Mouse (Mus musculus) ES-Bruce4 (cell line): ENCODE measurements at regions not wholly inside any gene's neighbourhood (a gene's known extent, or its start where the extent isn't known, plus 50 kb on each side); places are given as distances from the start of the nearest gene placed in this dataset.

Experiments
- H3K27ac ChIP-seq: 2 replicates; pipeline ENCODE4 v1.5.1; 2012; ENCODE audit warnings: low read length, inconsistent platforms; ENCODE audit not compliant: insufficient read depth
- H3K27me3 ChIP-seq: 2 replicates; pipeline ENCODE4 v1.6.1; 2012; ENCODE audit warnings: mild to moderate bottlenecking, low read length, inconsistent platforms; ENCODE audit not compliant: control insufficient read depth, poor library complexity, insufficient read depth, severe bottlenecking
- H3K36me3 ChIP-seq: 2 replicates; pipeline ENCODE4 v1.6.1; 2012; ENCODE audit warnings: inconsistent platforms, mild to moderate bottlenecking, low read length, moderate library complexity; ENCODE audit not compliant: control insufficient read depth, poor library complexity, insufficient read depth, severe bottlenecking
- H3K4me1 ChIP-seq: one replicate; pipeline ENCODE4 v1.8.1; 2011; ENCODE audit warnings: low read length; ENCODE audit not compliant: control insufficient read depth, insufficient read depth
- H3K4me3 ChIP-seq: 2 replicates; pipeline ENCODE4 v1.5.1; 2011; ENCODE audit warnings: low read depth, mild to moderate bottlenecking, low read length
- H3K9ac ChIP-seq: 2 replicates; pipeline ENCODE4 v1.6.1; 2012; ENCODE audit warnings: low read depth, mild to moderate bottlenecking, inconsistent platforms; ENCODE audit not compliant: poor library complexity, severe bottlenecking
- H3K9me3 ChIP-seq: replicated peaks from 2 replicates; pipeline ENCODE4 v1.6.1; 2012; ENCODE audit warnings: mild to moderate bottlenecking, low read length, inconsistent platforms; ENCODE audit not compliant: control insufficient read depth, poor library complexity, insufficient read depth, severe bottlenecking
- CTCF ChIP-seq: IDR thresholded peaks from one replicate; pipeline ENCODE4 v1.8.1; 2011; ENCODE audit warnings: low read depth, low read length
- EP300 ChIP-seq: IDR thresholded peaks from 2 replicates; pipeline ENCODE4 v1.6.1; 2011; ENCODE audit warnings: low read depth, low read length; ENCODE audit not compliant: insufficient read depth
- POLR2A ChIP-seq: IDR thresholded peaks from one replicate; pipeline ENCODE4 v1.8.1; 2011; ENCODE audit warnings: low read length; ENCODE audit not compliant: insufficient read depth

DNA sequence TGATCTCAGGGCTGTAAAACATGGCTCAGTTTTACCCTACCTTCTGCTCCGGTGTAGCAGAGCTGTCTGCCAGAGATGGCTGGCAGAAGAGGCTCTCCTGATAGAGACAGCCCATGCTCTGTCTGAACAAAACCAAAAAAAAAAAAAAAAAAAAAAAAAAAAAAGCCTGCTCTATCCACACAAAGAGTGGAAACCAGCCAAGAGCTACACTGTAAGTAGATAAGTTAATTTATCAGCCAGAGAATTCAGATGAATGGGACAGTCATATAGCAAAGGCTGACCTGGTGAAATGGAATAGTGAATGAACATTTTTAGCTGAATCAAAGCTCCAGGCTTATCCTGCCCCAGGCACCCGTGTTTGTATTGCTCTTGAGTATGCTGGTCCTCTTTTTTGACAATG lies 248.2 kb upstream of the Gm10131 start:
- Histone ChIP-seq H3K9me3 (no peaks in the 10 kb centered on the region; the same call in 1 of the 2 replicates), H3K36me3 (no peaks in the 10 kb centered on the region), H3K27ac (no peak overlapping the region), H3K4me1 (no peaks in the 10 kb centered on the region), H3K9ac (no peak overlapping the region), H3K4me3 (no peak overlapping the region), H3K27me3 (0 out of 2 replicates have a peak, but pooled peaks cover 2% of the 10 kb centered on the region)
- TF ChIP-seq CTCF (no peak), EP300 (no peak), POLR2A (no peak)

GRCm38 (mm10) chr8:34355059-34355458 lies 243.5 kb upstream of the Gm10131 start:
- no peak overlapping the region for H3K4me3 ChIP-seq
- no peak overlapping the region for H3K9ac ChIP-seq
- 0 out of 2 replicates have a peak, but pooled peaks cover 2% of the 10 kb centered on the region for H3K27me3 ChIP-seq
- no peak overlapping the region for H3K27ac ChIP-seq
- TF ChIP-seq POLR2A (no peak), CTCF (no peak)
- no peaks in the 10 kb centered on the region for H3K4me1 ChIP-seq
- H3K36me3 ChIP-seq: no peaks in the 10 kb centered on the region
- no peaks in the 10 kb centered on the region; the same call in 1 of the 2 replicates for H3K9me3 ChIP-seq

GRCm38 (mm10) chr8:34353140-34353855 lies 241.8 kb upstream of the Gm10131 start:
- Histone ChIP-seq H3K27me3 (0 out of 2 replicates have a peak, but pooled peaks cover 2% of the 10 kb centered on the region), H3K4me1 (no peaks in the 10 kb centered on the region), H3K9ac (no peak overlapping the region), H3K36me3 (no peaks in the 10 kb centered on the region), H3K27ac (no peak overlapping the region), H3K9me3 (no peaks in the 10 kb centered on the region; the same call in 1 of the 2 replicates), H3K4me3 (no peak overlapping the region)
- no peak for TF ChIP-seq POLR2A
- no peak for TF ChIP-seq EP300
- TF ChIP-seq CTCF: no peak

DNA sequence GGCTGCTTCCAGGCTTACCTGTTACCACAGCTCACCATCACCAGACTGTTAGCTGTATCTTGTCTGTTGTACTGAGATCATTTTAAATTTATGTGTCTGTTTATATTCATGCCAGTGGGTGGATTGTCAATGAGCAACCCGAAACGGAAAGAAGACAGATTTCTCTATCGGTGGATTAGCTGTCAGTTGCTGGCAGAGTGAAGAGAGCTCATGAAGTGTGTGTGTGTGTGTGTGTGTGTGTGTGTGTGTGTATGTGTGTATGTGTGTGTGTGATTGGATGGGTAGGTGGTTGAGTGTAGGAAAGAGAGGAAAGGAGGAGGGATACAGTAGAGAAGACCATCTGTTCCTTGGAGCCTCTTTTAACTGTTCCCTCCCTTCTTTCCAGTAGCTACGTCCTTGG lies 223.3 kb upstream of the Gm10131 start:
- no peaks in the 10 kb centered on the region for H3K27me3 ChIP-seq
- no peaks in the 10 kb centered on the region for H3K9me3 ChIP-seq
- no peak overlapping the region for H3K4me3 ChIP-seq
- no peaks in the 10 kb centered on the region for H3K4me1 ChIP-seq
- H3K9ac ChIP-seq: no peak overlapping the region
- H3K27ac ChIP-seq: no peak overlapping the region
- TF ChIP-seq CTCF (no peak), POLR2A (no peak), EP300 (no peak)
- no peaks in the 10 kb centered on the region for H3K36me3 ChIP-seq

GRCm38 (mm10) chr8:34331673-34332072 lies 220.1 kb upstream of the Gm10131 start:
- no peak for TF ChIP-seq POLR2A
- no peak for TF ChIP-seq EP300
- TF ChIP-seq CTCF: no peak
- Histone ChIP-seq H3K27ac (no peak overlapping the region), H3K4me3 (no peak overlapping the region), H3K27me3 (no peaks in the 10 kb centered on the region), H3K36me3 (no peaks in the 10 kb centered on the region), H3K9ac (no peak overlapping the region), H3K9me3 (no peaks in the 10 kb centered on the region), H3K4me1 (no peaks in the 10 kb centered on the region)

DNA sequence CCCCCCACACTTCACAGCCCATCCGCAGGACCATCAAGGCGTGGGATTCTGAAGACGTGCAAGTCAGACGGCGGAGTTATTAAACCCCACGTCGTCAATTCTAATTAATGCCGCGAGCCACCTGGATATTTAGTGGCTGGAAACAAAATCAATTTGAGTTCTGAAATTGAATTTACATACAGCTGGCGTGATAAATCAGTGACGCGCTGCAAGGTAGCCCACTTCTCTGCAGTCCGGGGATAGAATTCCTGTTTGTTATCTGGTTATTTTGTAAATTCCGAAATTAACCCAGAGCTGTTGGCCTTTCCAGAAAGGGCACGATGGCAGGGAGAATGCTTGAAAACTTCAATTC lies 215.1 kb upstream of the Gm10131 start:
- Histone ChIP-seq H3K27ac (no peak overlapping the region), H3K36me3 (no peaks in the 10 kb centered on the region), H3K27me3 (no peaks in the 10 kb centered on the region), H3K4me1 (no peaks in the 10 kb centered on the region), H3K9ac (no peak overlapping the region), H3K9me3 (no peaks in the 10 kb centered on the region), H3K4me3 (no peak overlapping the region)
- TF ChIP-seq CTCF (no peak), POLR2A (no peak), EP300 (no peak)
